ENCODE assay signal across 26 mouse cellular contexts in the genomic region with DNA sequence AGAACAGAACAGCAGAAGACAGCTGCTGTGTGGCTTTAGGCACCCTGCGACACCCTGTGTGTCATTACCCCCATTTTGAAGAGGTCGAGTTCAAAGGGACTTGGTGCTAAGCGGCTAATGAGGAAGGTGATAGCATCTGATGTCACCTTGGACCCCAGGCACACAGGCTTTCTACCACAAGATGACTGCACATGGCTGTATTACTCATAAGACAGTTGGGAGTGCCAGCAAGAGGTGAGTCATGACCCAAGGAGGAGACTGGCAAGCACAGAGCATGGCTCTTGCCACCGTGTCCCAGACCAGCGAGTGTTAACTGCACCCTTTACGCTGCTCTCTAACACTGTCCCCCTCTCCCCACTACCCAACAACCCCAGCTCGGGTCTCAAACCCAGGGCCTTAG. TPM values are rescaled to one million over a fixed set of nuclear protein-coding genes. Genes with fewer than 3 reads are reported as not detected.
A peak's percentile ranks its signal among the peaks of the same experiment; 100 is the strongest.
DNase-seq lines count a peak whose midpoint lies in the region; ATAC-seq and TF ChIP-seq lines count a peak whose summit lies in the region.
"Had no signal": no experiment of that assay in that cellular context is flagged by ENCODE, and none has a peak within 500 bp of the region (broad histone marks: within the 10 kb centered on the region; RNA-seq: fewer than 3 reads in every experiment).

No protein-coding gene starts in this region.

- no peaks in the 10 kb centered on the region for H3K27me3 ChIP-seq in intestine, postnatal 0 days (replicated peaks; ENCODE audit: control insufficient read depth, insufficient read depth, low read length)
- H3K27me3 ChIP-seq in intestine, embryonic 16.5 days (replicated peaks; ENCODE audit: control insufficient read depth, insufficient read depth, low read length) = no peaks in the 10 kb centered on the region
- H3K27me3 ChIP-seq in C2C12 (ENCODE audit: control insufficient read depth, insufficient read depth, insufficient read length) (no peaks in the 10 kb centered on the region), myocyte (ENCODE audit: control insufficient read depth, insufficient read depth, insufficient read length) (no peaks in the 10 kb centered on the region)
- H3K27me3 ChIP-seq: heart, embryonic 12.5 days; hindbrain, embryonic 12.5 days; limb, embryonic 12.5 days; lung, embryonic 15.5 days; midbrain, embryonic 12.5 days; stomach, embryonic 15.5 days had no signal

- 81% methylated on average over 7 of the region's 7 CpGs for WGBS in intestine, postnatal 0 days
- 88% methylated on average over 7 of the region's 7 CpGs for WGBS in intestine, embryonic 16.5 days

- ATAC-seq in intestine, postnatal 0 days = peak; percentile 32; the same call in 1 of the 2 replicates
- no peak for ATAC-seq in intestine, embryonic 16.5 days
- ATAC-seq: CD4-positive, CD25-positive, alpha-beta regulatory T cell, adult 4 months; forebrain, embryonic 14.5 days; inflammation-experienced regulatory T-cells, adult 6 months had no signal

- peaks cover 82% of the 10 kb centered on the region for H3K36me3 ChIP-seq in intestine, postnatal 0 days (ENCODE audit: control insufficient read depth, insufficient read depth)
- peaks cover 40% of the 10 kb centered on the region for H3K36me3 ChIP-seq in intestine, embryonic 16.5 days (ENCODE audit: control insufficient read depth, insufficient read depth, low read length)
- H3K36me3 ChIP-seq in C2C12 (ENCODE audit: control insufficient read depth, insufficient read depth) (peaks cover 55% of the 10 kb centered on the region), myocyte (ENCODE audit: control insufficient read depth, insufficient read depth) (peaks cover 43% of the 10 kb centered on the region)

- H3K4me1 ChIP-seq in intestine, postnatal 0 days (replicated peaks; ENCODE audit: control insufficient read depth, insufficient read depth, low read length) = no peaks in the 10 kb centered on the region
- H3K4me1 ChIP-seq in intestine, embryonic 16.5 days (ENCODE audit: control insufficient read depth, insufficient read depth, low read length) = no peaks in the 10 kb centered on the region
- H3K4me1 ChIP-seq: heart, embryonic 12.5 days; hindbrain, embryonic 12.5 days; limb, embryonic 12.5 days; lung, embryonic 15.5 days; midbrain, embryonic 12.5 days; stomach, embryonic 15.5 days had no signal

- H3K79me2 ChIP-seq in C2C12 (ENCODE audit: control insufficient read depth, insufficient read depth) = no peaks in the 10 kb centered on the region
- H3K79me2 ChIP-seq in myocyte (ENCODE audit: control insufficient read depth, insufficient read depth) = no peaks in the 10 kb centered on the region

- no peaks in the 10 kb centered on the region for H3K9me3 ChIP-seq in intestine, postnatal 0 days (ENCODE audit: control insufficient read depth)
- H3K9me3 ChIP-seq in intestine, embryonic 16.5 days (ENCODE audit: control insufficient read depth, low read length) = no peaks in the 10 kb centered on the region
- H3K9me3 ChIP-seq: heart, embryonic 12.5 days; hindbrain, embryonic 12.5 days; limb, embryonic 12.5 days; lung, embryonic 15.5 days; midbrain, embryonic 12.5 days; stomach, embryonic 15.5 days had no signal

- no peak overlapping the region for H3K4me3 ChIP-seq in intestine, postnatal 0 days (ENCODE audit: low read depth, low read length)
- no peak overlapping the region for H3K4me3 ChIP-seq in intestine, embryonic 16.5 days (ENCODE audit: low read length)
- no peak overlapping the region for H3K4me3 ChIP-seq in C2C12 (ENCODE audit: insufficient read depth, poor library complexity, severe bottlenecking)
- H3K4me3 ChIP-seq in myocyte = no peak overlapping the region
- H3K4me3 ChIP-seq: heart, embryonic 12.5 days; hindbrain, embryonic 12.5 days; limb, embryonic 12.5 days; lung, embryonic 15.5 days; midbrain, embryonic 12.5 days; stomach, embryonic 15.5 days had no signal

- H3K4me2 ChIP-seq in intestine, postnatal 0 days (replicated peaks; ENCODE audit: low read depth) = no peak overlapping the region
- no peak overlapping the region for H3K4me2 ChIP-seq in intestine, embryonic 16.5 days (ENCODE audit: low read depth, low read length)
- peak overlapping the region; percentile 35 for H3K4me2 ChIP-seq in myocyte (ENCODE audit: low read depth)
- H3K4me2 ChIP-seq: heart, embryonic 12.5 days; hindbrain, embryonic 12.5 days; limb, embryonic 12.5 days; lung, embryonic 15.5 days; midbrain, embryonic 12.5 days; stomach, embryonic 15.5 days had no signal

- no peak for TF ChIP-seq CTCF in intestine, postnatal 0 days (IDR thresholded peaks at IDR 0.05; ENCODE audit: low read depth)
- no peak for TF ChIP-seq CTCF in C2C12 (IDR thresholded peaks at IDR 0.05; ENCODE audit: control insufficient read depth, insufficient read depth, insufficient read length)

- DNase-seq in adrenal gland, postnatal 10 days = peak; percentile 46
- no peak for DNase-seq in kidney, postnatal 14 days
- DNase-seq in spleen, postnatal 14 days (ENCODE audit: low spot score in 2 of 2) = no peak
- DNase-seq: cerebellum, adult 9-10 months; gastrocnemius, postnatal 36 days; heart, postnatal 14 days; kidney, adult 9 months; kidney, postnatal 4 days; thymus, adult 2 months had no signal

- TF ChIP-seq POLR2A in myocyte (IDR thresholded peaks at IDR 0.05; ENCODE audit: insufficient read length, low read depth) = no peak

- H3K27ac ChIP-seq in intestine, postnatal 0 days (ENCODE audit: low read depth, low read length) = no peak overlapping the region
- no peak overlapping the region for H3K27ac ChIP-seq in intestine, embryonic 16.5 days (ENCODE audit: low read length)
- H3K27ac ChIP-seq: hindbrain, embryonic 12.5 days; limb, embryonic 12.5 days; liver, embryonic 14.5 days; lung, embryonic 15.5 days; macrophage; midbrain, embryonic 12.5 days; stomach, embryonic 15.5 days had no signal

- H3ac ChIP-seq in C2C12 (ENCODE audit: control insufficient read depth, insufficient read length, low read depth) = no peak overlapping the region
- H3ac ChIP-seq in myocyte (ENCODE audit: control insufficient read depth, insufficient read length) = no peak overlapping the region

- no peaks in the 10 kb centered on the region for H3K79me3 ChIP-seq in C2C12 (ENCODE audit: low read depth)

- no peak overlapping the region for H3K9ac ChIP-seq in intestine, postnatal 0 days (ENCODE audit: low read depth, low read length)
- H3K9ac ChIP-seq in intestine, embryonic 16.5 days (ENCODE audit: low read depth, low read length) = no peak overlapping the region
- H3K9ac ChIP-seq: heart, embryonic 12.5 days; hindbrain, embryonic 12.5 days; limb, embryonic 12.5 days; liver, embryonic 14.5 days; lung, embryonic 15.5 days; midbrain, embryonic 12.5 days; stomach, embryonic 15.5 days had no signal

TF ChIP-seq in C2C12, 6 proteins besides CTCF, POLR2A, EP300 and RAD21:
- TF ChIP-seq USF1 (IDR thresholded peaks at IDR 0.05; ENCODE audit: low read depth) = no peak
- TF ChIP-seq MYOD1 (IDR thresholded peaks at IDR 0.05; ENCODE audit: control insufficient read depth, insufficient read length, low read depth) = peak; percentile 62
- TF ChIP-seq FOSL1 (IDR thresholded peaks at IDR 0.05; ENCODE audit: insufficient read depth, low read length, poor library complexity, severe bottlenecking) = no peak
- peak; percentile 90 for TF ChIP-seq MAX (IDR thresholded peaks at IDR 0.05)

TF ChIP-seq in myocyte, 11 proteins besides CTCF, POLR2A, EP300 and RAD21:
- TF ChIP-seq E2F4 (IDR thresholded peaks at IDR 0.05; ENCODE audit: insufficient read depth) = no peak
- peak in 1 of 3 experiments; percentile 22 for TF ChIP-seq MYOD1 (IDR thresholded peaks at IDR 0.05; ENCODE audit: control insufficient read depth in 1 of 3, insufficient read length in 2 of 3, low read depth in 2 of 3)

RNA-seq across cellular contexts. Expression of a gene that starts 20.9 kb away (rescaled TPM):
- not detected in 2 replicates for polyA plus RNA-seq in intestine, postnatal 0 days (2015; fragmentation: Nextera tagmentation; extraction: Ambion mirVana)
- polyA plus RNA-seq in intestine, embryonic 16.5 days (2015; fragmentation: Nextera tagmentation; extraction: Ambion mirVana) = not detected in 2 replicates
- polyA plus RNA-seq in C2C12 (2012; fragmentation: generic; extraction: Trizol) (0.14 TPM), myocyte (2012; fragmentation: generic; extraction: Trizol) (0.08 TPM)
- total RNA-seq in adrenal gland, postnatal 10 days (2021) = not detected
- total RNA-seq: ES-E14; gastrocnemius, postnatal 36 days; heart, postnatal 14 days had no signal
- polyA plus RNA-seq: CD4-positive, CD25-positive, alpha-beta regulatory T cell, adult 4 months; heart, embryonic 12.5 days; inflammation-experienced regulatory T-cells, adult 6 months; limb, embryonic 12.5 days; liver, embryonic 14.5 days; lung, embryonic 15.5 days; macrophage; spleen, adult 2 months; stomach, embryonic 15.5 days; thymus, adult 2 months had no signal

RNA-seq across cellular contexts. Expression of a gene that starts 21.8 kb away (rescaled TPM):
- polyA plus RNA-seq in intestine, postnatal 0 days (2015; fragmentation: Nextera tagmentation; extraction: Ambion mirVana) = 0.20 TPM in 2 replicates
- 0.40 and 0.56 TPM in 2 replicates for polyA plus RNA-seq in intestine, embryonic 16.5 days (2015; fragmentation: Nextera tagmentation; extraction: Ambion mirVana)
- 0.33 TPM for polyA plus RNA-seq in C2C12 (2012; fragmentation: generic; extraction: Trizol)
- under 1 TPM; 0.12 to 0.30 TPM for total RNA-seq in adrenal gland, postnatal 10 days (2021)
- 0.12 TPM for polyA plus RNA-seq in myocyte (2012; fragmentation: generic; extraction: Trizol)
- total RNA-seq: gastrocnemius, postnatal 36 days had no signal
- polyA plus RNA-seq: CD4-positive, CD25-positive, alpha-beta regulatory T cell, adult 4 months; inflammation-experienced regulatory T-cells, adult 6 months; macrophage; spleen, adult 2 months had no signal

RNA-seq across cellular contexts. Expression of a gene that starts 28.2 kb away (rescaled TPM):
- polyA plus RNA-seq in intestine, postnatal 0 days (2015; fragmentation: Nextera tagmentation; extraction: Ambion mirVana) = 301 and 307 TPM in 2 replicates
- 232 and 255 TPM in 2 replicates for polyA plus RNA-seq in intestine, embryonic 16.5 days (2015; fragmentation: Nextera tagmentation; extraction: Ambion mirVana)
- 65.9 TPM for polyA plus RNA-seq in C2C12 (2012; fragmentation: generic; extraction: Trizol)
- 100 to 1,000 TPM; 921 to 997 TPM for total RNA-seq in adrenal gland, postnatal 10 days (2021)
- polyA plus RNA-seq in myocyte (2012; fragmentation: generic; extraction: Trizol) = 119 TPM

RNA-seq across cellular contexts. Expression of a gene that starts 28.3 kb away (rescaled TPM):
- 392 and 420 TPM in 2 replicates for polyA plus RNA-seq in intestine, postnatal 0 days (2015; fragmentation: Nextera tagmentation; extraction: Ambion mirVana)
- 340 and 367 TPM in 2 replicates for polyA plus RNA-seq in intestine, embryonic 16.5 days (2015; fragmentation: Nextera tagmentation; extraction: Ambion mirVana)
- polyA plus RNA-seq in C2C12 (2012; fragmentation: generic; extraction: Trizol) = 43.2 TPM
- 1,000 to 10,000 TPM; 1,471 to 1,600 TPM for total RNA-seq in adrenal gland, postnatal 10 days (2021)
- 52.3 TPM for polyA plus RNA-seq in myocyte (2012; fragmentation: generic; extraction: Trizol)

RNA-seq across cellular contexts. Expression of a gene that starts 53.3 kb away (rescaled TPM):
- polyA plus RNA-seq in intestine, postnatal 0 days (2015; fragmentation: Nextera tagmentation; extraction: Ambion mirVana) = 78.7 and 80.9 TPM in 2 replicates
- polyA plus RNA-seq in intestine, embryonic 16.5 days (2015; fragmentation: Nextera tagmentation; extraction: Ambion mirVana) = 224 and 260 TPM in 2 replicates
- polyA plus RNA-seq in C2C12 (2012; fragmentation: generic; extraction: Trizol) = 141 TPM
- 10 to 100 TPM; 44.9 to 52.1 TPM for total RNA-seq in adrenal gland, postnatal 10 days (2021)
- polyA plus RNA-seq in myocyte (2012; fragmentation: generic; extraction: Trizol) = 39.4 TPM
